Mouse (Mus musculus) E14TG2a.4 (cell line): Measurements from ENCODE around the gene Eps8l1.

Experiments
- H3K27me3 ChIP-seq: 2 replicates; pipeline ENCODE4 v1.6.1; 2014; ENCODE audit warnings: low read length, control low read depth; ENCODE audit not compliant: insufficient read depth
- H3K36me3 ChIP-seq: 2 replicates; pipeline ENCODE4 v1.6.1; 2014; ENCODE audit warnings: low read length, control low read depth; ENCODE audit not compliant: insufficient read depth
- H3K4me1 ChIP-seq: replicated peaks from 2 replicates; pipeline ENCODE4 v1.6.1; 2014; ENCODE audit warnings: low read depth, low read length, control low read depth
- H3K4me3 ChIP-seq: replicated peaks from 2 replicates; pipeline ENCODE4 v1.5.1; 2014; ENCODE audit warnings: mild to moderate bottlenecking, low read length
- H3K9me3 ChIP-seq: 2 replicates; pipeline ENCODE4 v1.6.1; 2014; ENCODE audit warnings: low read length, control low read depth
- CTCF ChIP-seq: conservative IDR thresholded peaks from 2 replicates; pipeline ENCODE4 v1.5.1; 2014; ENCODE audit warnings: low read length
- NANOG ChIP-seq: IDR thresholded peaks from 2 replicates; pipeline ENCODE4 v1.6.1; 2014; ENCODE audit warnings: borderline replicate concordance, low read length, mixed read lengths
- POU5F1 ChIP-seq: IDR thresholded peaks from 2 replicates; pipeline ENCODE4 v1.6.1; 2014; ENCODE audit warnings: low read length, borderline replicate concordance

Eps8l1 gene

DNA sequence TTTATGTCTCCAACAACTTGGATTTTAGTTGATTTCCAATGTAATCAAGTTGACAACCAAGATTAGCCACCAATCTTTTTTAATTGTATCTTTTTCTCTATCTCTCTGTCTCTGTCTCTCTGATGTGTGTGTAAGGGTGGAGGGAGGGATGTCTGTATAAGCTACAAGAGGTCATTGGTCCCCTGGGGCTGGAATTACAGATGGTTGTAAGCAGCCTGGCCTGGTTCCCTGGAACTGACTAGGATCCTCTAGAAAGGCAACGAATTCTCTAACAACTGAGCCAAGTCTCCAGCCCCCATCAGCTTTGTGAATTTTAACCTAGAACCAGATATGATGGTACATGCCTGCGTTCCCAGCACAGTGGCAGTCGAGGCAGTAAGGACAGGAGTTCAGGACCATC is 7.3 kb downstream of the Eps8l1 start:
- Histone ChIP-seq H3K9me3 (no peaks in the 10 kb centered on the region), H3K4me1 (peaks cover 50% of the 10 kb centered on the region), H3K27me3 (peaks cover 54% of the 10 kb centered on the region), H3K4me3 (no peak overlapping the region), H3K36me3 (no peaks in the 10 kb centered on the region)
- TF ChIP-seq POU5F1 (no peak), NANOG (no peak), CTCF (no peak)

DNA sequence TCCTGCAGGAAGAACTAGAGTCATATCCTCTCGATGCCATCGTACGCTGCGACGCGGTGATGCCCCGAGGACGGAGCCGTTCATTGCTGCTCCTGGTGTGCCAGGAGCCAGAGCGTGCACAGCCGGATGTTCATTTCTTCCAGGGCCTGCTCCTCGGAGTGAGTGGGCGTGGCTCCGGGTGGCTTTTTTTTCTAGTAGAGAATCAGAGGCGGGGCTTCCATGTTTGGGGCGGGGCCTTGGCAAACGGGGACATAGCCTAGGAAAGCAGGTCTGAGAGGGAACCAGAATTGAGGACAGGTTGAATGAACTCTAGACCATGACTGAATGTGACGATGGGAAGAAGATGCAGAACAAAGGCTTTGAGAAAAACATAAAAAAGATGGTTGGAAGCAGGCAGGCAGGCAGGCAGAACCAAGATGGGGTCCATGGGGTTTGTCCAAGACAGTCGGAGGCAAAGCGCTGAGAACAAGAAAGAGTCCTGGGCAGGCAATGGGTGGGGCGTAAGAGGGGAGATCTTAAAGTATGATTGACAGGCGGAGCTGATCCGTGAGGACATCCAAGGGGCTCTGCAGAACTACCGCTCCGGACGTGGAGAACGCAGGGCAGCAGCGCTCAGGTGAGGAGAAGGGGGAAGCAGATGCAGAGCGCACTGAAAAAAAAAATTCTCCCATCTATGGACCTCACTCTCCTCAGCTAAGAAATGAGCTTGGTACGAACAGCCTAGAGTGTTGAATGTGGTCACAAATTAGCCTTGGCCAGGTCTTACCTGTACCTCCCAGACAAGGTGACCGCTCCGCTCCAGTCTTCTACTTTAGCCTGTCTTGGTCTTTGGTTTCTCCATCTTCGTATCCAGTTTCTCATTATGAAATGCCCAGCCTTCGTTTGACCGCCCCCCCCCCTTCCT is 10.1 kb downstream of the Eps8l1 start:
- Histone ChIP-seq H3K27me3 (peaks cover 72% of the 10 kb centered on the region), H3K4me3 (peak overlapping the region; percentile 63), H3K4me1 (peaks cover 42% of the 10 kb centered on the region), H3K9me3 (no peaks in the 10 kb centered on the region), H3K36me3 (no peaks in the 10 kb centered on the region)
- no peak for TF ChIP-seq NANOG
- no peak for TF ChIP-seq CTCF

DNA sequence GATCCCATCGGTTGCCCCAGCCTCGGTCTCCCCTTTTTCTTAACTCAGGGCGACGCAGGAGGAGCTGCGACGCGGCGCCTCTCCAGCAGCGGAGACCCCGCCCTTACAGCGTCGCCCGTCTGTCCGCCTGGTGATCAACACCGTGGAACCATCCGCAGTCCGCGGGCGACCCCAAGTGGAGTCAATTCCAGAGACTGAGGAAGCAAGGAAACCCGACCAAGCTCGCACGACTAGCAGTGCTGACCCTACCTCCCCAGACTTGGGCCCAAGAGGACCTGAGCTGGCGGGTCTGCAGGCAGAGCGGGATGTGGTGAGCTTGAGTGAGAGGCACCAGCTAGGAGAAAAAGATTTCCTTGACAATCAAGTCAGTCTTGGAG is 10.7 kb downstream of the Eps8l1 start:
- peaks cover 79% of the 10 kb centered on the region for H3K27me3 ChIP-seq

DNA sequence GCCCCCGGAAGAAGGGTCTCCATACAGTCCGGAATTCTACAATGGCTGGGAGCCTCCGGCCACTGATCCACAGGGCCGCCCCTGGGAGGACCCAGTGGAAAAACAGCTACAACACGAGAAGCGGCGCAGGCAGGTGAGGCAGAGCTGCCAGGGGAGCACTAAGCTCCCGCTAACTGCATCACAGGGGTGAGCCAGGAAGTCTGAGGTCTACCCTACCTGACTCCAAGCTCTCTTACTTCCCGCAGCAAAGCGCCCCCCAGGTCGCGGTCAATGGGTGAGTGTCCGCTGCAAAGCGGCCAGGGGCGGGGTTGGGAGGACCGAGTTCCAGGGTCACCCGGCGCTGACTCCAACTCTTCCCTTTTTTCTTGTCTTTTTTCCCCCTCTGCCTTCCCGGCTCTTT is 13.5 kb downstream of the Eps8l1 start:
- Histone ChIP-seq H3K36me3 (no peaks in the 10 kb centered on the region), H3K9me3 (no peaks in the 10 kb centered on the region), H3K4me1 (peaks cover 53% of the 10 kb centered on the region), H3K27me3 (peaks cover 73% of the 10 kb centered on the region), H3K4me3 (peak overlapping the region; percentile 55)
- TF ChIP-seq CTCF (no peak), POU5F1 (no peak), NANOG (no peak)

More for the DNA sequence above, 10.7 kb downstream of the Eps8l1 start:
- no peaks in the 10 kb centered on the region for H3K9me3 ChIP-seq
- H3K4me1 ChIP-seq: peaks cover 41% of the 10 kb centered on the region
- peak overlapping the region; percentile 63 for H3K4me3 ChIP-seq
- TF ChIP-seq CTCF (peak; percentile 21; the same call in 1 of the 2 replicates), POU5F1 (no peak), NANOG (no peak)
- H3K36me3 ChIP-seq: no peaks in the 10 kb centered on the region

DNA sequence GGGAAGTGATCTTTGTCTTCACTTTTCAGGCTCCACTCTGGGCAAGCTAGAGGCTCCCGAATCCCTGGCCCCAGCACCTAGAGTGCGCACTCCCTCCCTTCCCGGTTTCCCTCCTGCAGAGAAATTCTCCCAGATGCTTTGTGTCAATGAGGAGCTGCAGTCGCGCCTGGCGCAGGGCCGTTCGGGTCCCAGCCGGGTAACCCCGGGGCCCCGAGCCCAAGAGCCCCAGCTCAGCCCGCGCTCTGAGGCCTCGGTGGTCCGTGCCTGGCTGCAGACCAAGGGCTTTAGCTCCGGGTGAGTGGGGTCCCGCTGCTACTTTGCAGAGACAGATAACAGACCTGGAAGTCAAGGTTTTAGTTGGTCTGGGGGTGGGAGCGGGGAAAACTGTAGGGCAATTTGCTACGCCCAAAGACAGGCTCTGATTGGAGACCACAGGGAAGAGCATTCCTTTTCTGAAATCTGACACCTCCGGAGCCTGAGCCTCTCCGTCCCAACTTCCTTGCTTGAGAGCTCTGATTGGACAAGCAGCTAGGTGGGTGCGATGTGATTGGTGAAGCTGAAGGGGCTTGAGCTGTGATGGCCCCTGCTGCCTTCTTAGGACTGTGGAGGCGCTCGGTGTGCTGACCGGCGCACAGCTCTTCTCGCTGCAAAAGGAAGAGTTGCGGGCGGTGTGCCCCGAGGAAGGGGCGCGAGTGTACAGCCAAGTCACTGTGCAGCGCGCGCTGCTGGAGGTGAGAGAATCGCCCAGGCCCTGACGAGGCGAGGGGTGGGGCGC is 17.7 kb downstream of the Eps8l1 start:
- Histone ChIP-seq H3K4me1 (peaks cover 55% of the 10 kb centered on the region), H3K9me3 (no peaks in the 10 kb centered on the region), H3K4me3 (peak overlapping the region; percentile 88), H3K27me3 (peaks cover 31% of the 10 kb centered on the region), H3K36me3 (peaks cover 34% of the 10 kb centered on the region)
- TF ChIP-seq NANOG: no peak
- no peak for TF ChIP-seq CTCF
- no peak for TF ChIP-seq POU5F1

DNA sequence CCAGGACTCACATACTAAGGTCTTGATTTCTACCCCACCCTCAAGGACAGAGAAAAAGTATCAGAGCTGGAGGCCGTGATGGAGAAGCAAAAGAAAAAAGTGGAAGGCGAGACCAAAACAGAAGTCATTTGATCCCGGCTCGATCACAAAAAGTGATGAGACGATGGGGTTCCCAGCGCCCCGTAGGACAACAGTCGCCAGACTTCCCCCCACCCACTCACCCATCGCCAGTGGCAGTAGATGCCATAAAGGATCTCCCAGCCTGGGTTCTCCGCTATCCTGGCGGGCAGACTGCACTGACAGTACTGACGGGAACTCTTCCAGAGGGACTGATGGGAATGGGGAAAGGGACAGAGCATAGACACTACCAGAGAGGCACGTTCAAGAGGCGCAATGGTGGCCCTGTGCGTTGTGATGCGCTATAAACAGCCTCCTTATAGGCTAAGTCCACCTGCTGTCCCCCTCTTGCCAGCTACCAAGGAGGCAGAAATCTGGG is 18.4 kb downstream of the Eps8l1 start:
- Histone ChIP-seq H3K27me3 (peaks cover 25% of the 10 kb centered on the region), H3K9me3 (no peaks in the 10 kb centered on the region), H3K4me1 (peaks cover 58% of the 10 kb centered on the region), H3K4me3 (peak overlapping the region; percentile 88), H3K36me3 (peaks cover 40% of the 10 kb centered on the region)
- TF ChIP-seq NANOG (no peak), POU5F1 (no peak), CTCF (no peak)

DNA sequence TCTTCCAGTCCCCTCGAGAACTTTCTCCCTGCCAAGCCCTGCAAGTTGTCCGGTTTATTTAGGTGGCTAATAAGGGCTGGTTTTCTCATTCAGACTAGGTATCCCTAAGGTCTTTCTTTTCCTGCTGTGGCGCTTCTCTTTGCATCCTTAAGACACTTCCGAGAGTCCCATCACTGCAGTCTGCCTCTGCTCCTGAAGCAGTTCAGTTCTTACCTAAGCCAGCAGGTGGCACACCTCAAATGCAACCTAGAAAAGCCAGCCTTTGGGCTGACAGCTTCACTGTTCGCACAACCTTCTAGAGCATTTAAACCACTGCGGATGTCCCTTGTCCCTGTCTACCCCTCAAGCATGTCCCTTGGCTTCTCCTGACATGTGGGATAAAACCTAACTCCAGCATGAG is 19.2 kb downstream of the Eps8l1 start:
- peaks cover 61% of the 10 kb centered on the region for H3K4me1 ChIP-seq
- TF ChIP-seq CTCF: peak; percentile 74
- TF ChIP-seq NANOG: no peak
- TF ChIP-seq POU5F1: no peak
- H3K9me3 ChIP-seq: no peaks in the 10 kb centered on the region
- peak overlapping the region; percentile 88; the same call in 1 of the 2 replicates for H3K4me3 ChIP-seq
- H3K36me3 ChIP-seq: peaks cover 48% of the 10 kb centered on the region
- peaks cover 20% of the 10 kb centered on the region for H3K27me3 ChIP-seq

DNA sequence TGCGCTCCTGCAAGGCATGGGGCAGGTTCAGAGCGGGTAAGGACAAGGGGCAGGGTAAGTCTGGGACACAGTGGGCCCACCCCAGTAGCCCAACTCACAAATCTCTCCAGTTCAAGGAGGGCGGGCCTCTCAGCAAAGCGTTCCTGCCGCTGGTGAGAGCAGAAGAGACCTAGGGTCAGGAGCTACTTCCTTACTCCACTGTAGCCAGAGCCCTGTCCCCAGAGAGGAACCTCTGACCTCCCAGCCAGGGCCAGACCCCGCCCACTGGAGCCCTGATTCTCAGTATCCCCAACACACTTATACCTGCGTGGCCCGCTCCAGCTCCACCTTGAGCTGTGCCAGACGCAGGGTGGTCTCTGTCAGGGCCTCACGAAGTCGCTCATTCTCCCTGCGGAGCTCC is 21.8 kb downstream of the Eps8l1 start:
- Histone ChIP-seq H3K9me3 (no peaks in the 10 kb centered on the region), H3K4me1 (peaks cover 59% of the 10 kb centered on the region)
- TF ChIP-seq CTCF (no peak), POU5F1 (no peak), NANOG (no peak)

More for the DNA sequence above, 21.8 kb downstream of the Eps8l1 start:
- H3K4me3 ChIP-seq: peak overlapping the region; percentile 70
- no peaks in the 10 kb centered on the region for H3K27me3 ChIP-seq
- H3K36me3 ChIP-seq: peaks cover 74% of the 10 kb centered on the region
